Mouse (Mus musculus) liver, postnatal 0 days (tissue): ENCODE results near the gene Slc24a4. TPM values are rescaled to one million over a fixed set of nuclear protein-coding genes. Genes with fewer than 3 reads are reported as not detected.

Experiments
- ATAC-seq: fragments of 200-750 bp; cut with Nextera tagmentation; 2 replicates; pipeline ENCODE4 v1.8.0; 2017; ENCODE audit warnings: mild to moderate bottlenecking, moderate library complexity
- DNase-seq: peaks from one replicate; pipeline ENCODE4 v3.0.0-alpha.2; 2016
- H3K27ac ChIP-seq: fragments of 300-500 bp; sonication (generic); 2 replicates; pipeline ENCODE4 v1.5.1; 2014; ENCODE audit warnings: antibody characterized with exemption, moderate library complexity, mild to moderate bottlenecking, low read depth
- H3K27me3 ChIP-seq: fragments of 300-500 bp; sonication (generic); 2 replicates; pipeline ENCODE4 v1.6.1; 2014; ENCODE audit warnings: low read length, control low read depth, mixed read lengths; ENCODE audit not compliant: insufficient read depth
- H3K36me3 ChIP-seq: fragments of 300-500 bp; sonication (generic); replicated peaks from 2 replicates; pipeline ENCODE4 v1.6.1; 2014; ENCODE audit warnings: mild to moderate bottlenecking, control low read depth, low read length, moderate library complexity, mixed read lengths; ENCODE audit not compliant: insufficient read depth
- H3K4me1 ChIP-seq: fragments of 300-500 bp; sonication (generic); 2 replicates; pipeline ENCODE4 v1.6.1; 2014; ENCODE audit warnings: antibody characterized with exemption, mild to moderate bottlenecking, control low read depth; ENCODE audit not compliant: insufficient read depth
- H3K4me2 ChIP-seq: fragments of 300-500 bp; sonication (generic); 2 replicates; pipeline ENCODE4 v1.6.1; 2014; ENCODE audit warnings: low read depth, mild to moderate bottlenecking, low read length, moderate library complexity, mixed read lengths
- H3K4me3 ChIP-seq: fragments of 300-500 bp; sonication (generic); 2 replicates; pipeline ENCODE4 v1.5.1; 2014; ENCODE audit warnings: low read depth, low read length
- H3K9ac ChIP-seq: fragments of 300-500 bp; sonication (generic); replicated peaks from 2 replicates; pipeline ENCODE4 v1.6.1; 2014; ENCODE audit warnings: mild to moderate bottlenecking, moderate library complexity
- H3K9me3 ChIP-seq: fragments of 300-500 bp; sonication (generic); 2 replicates; pipeline ENCODE4 v1.6.1; 2016; ENCODE audit warnings: mild to moderate bottlenecking, control low read depth, low read length, mixed read lengths
- CTCF ChIP-seq: sonication (generic); IDR thresholded peaks from 2 replicates; pipeline ENCODE4 v1.5.1; 2016; ENCODE audit warnings: antibody characterized with exemption, low read depth
- EP300 ChIP-seq: IDR thresholded peaks from 2 replicates; pipeline ENCODE4 v1.6.1; 2016; ENCODE audit warnings: antibody characterized with exemption, low read depth, mild to moderate bottlenecking
- WGBS: fragments of 180-500 bp; shearing (Covaris S2); extraction: QIAGEN DNeasy Blood & Tissue Kit; methylation state at CpG from one replicate; pipeline ENCODE4 v1.1.7; 2014; ENCODE audit not compliant: insufficient replicate concordance; 5-methylcytosine and 5-hydroxymethylcytosine counted together
- polyA plus RNA-seq: library from polyadenylated mRNA; unstranded; fragments of >200 nt; fragmentation: Nextera tagmentation; extraction: Ambion mirVana; gene quantifications from 2 replicates; pipeline ENCODE4 v1.2.1, GENCODE M21; 2015

Gene Slc24a4
- polyA plus RNA-seq, 1 experiment from 2014 or later, result 0.08 TPM

GRCm38 (mm10) chr12:102261933-102262396 is 133.4 kb downstream of the Slc24a4 start:
- ATAC-seq, result peak; percentile 25; the same call in 1 of the 2 replicates
- no peak overlapping the region; the same call in 1 of the 2 replicates for H3K27ac ChIP-seq
- WGBS, result 39% methylated on average over 8 of the region's 8 CpGs

GRCm38 (mm10) chr12:102262809-102263208 is 134.3 kb downstream of the Slc24a4 start:
- Histone ChIP-seq H3K4me3 (no peak overlapping the region), H3K4me1 (peaks cover 11% of the 10 kb centered on the region), H3K27ac (peak overlapping the region; percentile 35; the same call in 1 of the 2 replicates), H3K27me3 (no peaks in the 10 kb centered on the region), H3K9ac (no peak overlapping the region), H3K36me3 (no peaks in the 10 kb centered on the region), H3K9me3 (no peaks in the 10 kb centered on the region), H3K4me2 (no peak overlapping the region)
- DNase-seq, result no peak
- 76% methylated on average over 2 of the region's 2 CpGs for WGBS
- no peak for TF ChIP-seq CTCF
- no peak for TF ChIP-seq EP300
- ATAC-seq, result no peak

More at GRCm38 (mm10) chr12:102261933-102262396, 133.4 kb downstream of the Slc24a4 start:
- no peaks in the 10 kb centered on the region for H3K9me3 ChIP-seq
- no peak for DNase-seq
- no peaks in the 10 kb centered on the region for H3K36me3 ChIP-seq
- H3K4me2 ChIP-seq, result no peak overlapping the region
- no peak for TF ChIP-seq CTCF
- no peak for TF ChIP-seq EP300
- H3K4me3 ChIP-seq, result no peak overlapping the region
- H3K9ac ChIP-seq, result no peak overlapping the region
- no peaks in the 10 kb centered on the region for H3K27me3 ChIP-seq
- H3K4me1 ChIP-seq, result peaks cover 11% of the 10 kb centered on the region

- H3K27me3 ChIP-seq, result no peaks in the 10 kb centered on the region
- no peak for ATAC-seq
Observed at GRCm38 (mm10) chr12:102263249-102263648, 134.7 kb downstream of the Slc24a4 start.

GRCm38 (mm10) chr12:102266433-102266832 is 137.9 kb downstream of the Slc24a4 start:
- H3K4me2 ChIP-seq, result no peak overlapping the region
- H3K27me3 ChIP-seq, result no peaks in the 10 kb centered on the region
- H3K36me3 ChIP-seq, result no peaks in the 10 kb centered on the region
- ATAC-seq, result no peak
- no peak overlapping the region for H3K27ac ChIP-seq
- no peak overlapping the region for H3K4me3 ChIP-seq
- peaks cover 19% of the 10 kb centered on the region for H3K4me1 ChIP-seq
- H3K9me3 ChIP-seq, result no peaks in the 10 kb centered on the region
- TF ChIP-seq EP300 (no peak), CTCF (no peak)
- 79% methylated on average over 8 of the region's 8 CpGs for WGBS
- DNase-seq, result no peak
- H3K9ac ChIP-seq, result no peak overlapping the region

More at GRCm38 (mm10) chr12:102263249-102263648, 134.7 kb downstream of the Slc24a4 start:
- H3K4me2 ChIP-seq, result no peak overlapping the region
- no peak overlapping the region for H3K4me3 ChIP-seq
- H3K27ac ChIP-seq, result peak overlapping the region; percentile 35; the same call in 1 of the 2 replicates
- H3K36me3 ChIP-seq, result no peaks in the 10 kb centered on the region
- TF ChIP-seq CTCF (no peak), EP300 (no peak; the same call in 1 of the 2 replicates)
- H3K9ac ChIP-seq, result no peak overlapping the region
- no peak for DNase-seq
- H3K4me1 ChIP-seq, result peaks cover 11% of the 10 kb centered on the region
- no peaks in the 10 kb centered on the region for H3K9me3 ChIP-seq

GRCm38 (mm10) chr12:102269144-102269543 is 140.6 kb downstream of the Slc24a4 start:
- WGBS, result 70% methylated on average over 2 of the region's 2 CpGs
- Histone ChIP-seq H3K4me1 (peaks cover 10% of the 10 kb centered on the region), H3K36me3 (no peaks in the 10 kb centered on the region), H3K4me2 (no peak overlapping the region), H3K9ac (no peak overlapping the region), H3K9me3 (no peaks in the 10 kb centered on the region), H3K27ac (no peak overlapping the region), H3K27me3 (no peaks in the 10 kb centered on the region), H3K4me3 (no peak overlapping the region)
- ATAC-seq, result no peak
- TF ChIP-seq EP300 (no peak), CTCF (no peak)
- no peak for DNase-seq

GRCm38 (mm10) chr12:102270776-102271405 is 142.4 kb downstream of the Slc24a4 start:
- no peak for ATAC-seq
- Histone ChIP-seq H3K9ac (no peak overlapping the region), H3K4me1 (peaks cover 10% of the 10 kb centered on the region), H3K27me3 (no peaks in the 10 kb centered on the region), H3K27ac (no peak overlapping the region), H3K4me3 (no peak overlapping the region), H3K9me3 (no peaks in the 10 kb centered on the region), H3K36me3 (no peaks in the 10 kb centered on the region), H3K4me2 (no peak overlapping the region)
- 50% methylated on average over 6 of the region's 6 CpGs for WGBS
- TF ChIP-seq EP300 (no peak), CTCF (no peak)
- DNase-seq, result no peak
